Mouse (Mus musculus) limb, embryonic 10.5 days (tissue): ENCODE measurements around the gene B3galt6. TPM values are rescaled to one million over a fixed set of nuclear protein-coding genes. Genes with fewer than 3 reads are reported as not detected.

ENCODE experiments used
- polyA plus RNA-seq: library from polyadenylated mRNA; unstranded; fragments of >200 nt; fragmentation: Nextera tagmentation; extraction: Ambion mirVana; gene quantifications from 2 replicates; pipeline ENCODE4 v1.2.1, GENCODE M21; 2016

Gene B3galt6
- polyA plus RNA-seq, 1 experiment from 2014 or later, result 14.8 TPM

Other genes starting within 250 kb of the B3galt6 start
- 138 and 161 TPM in 2 replicates for gene Atad3a, start 231.6 kb downstream of the B3galt6 start, polyA plus RNA-seq
- 4.7 and 6.6 TPM in 2 replicates for gene Vwa1, start 218.0 kb downstream of the B3galt6 start, polyA plus RNA-seq
- 0.30 and 0.33 TPM in 2 replicates for gene Tmem88b, start 206.8 kb downstream of the B3galt6 start, polyA plus RNA-seq
- 0.18 TPM in 1 of 2 replicates, not detected in the other for gene Ankrd65, start 202.2 kb downstream of the B3galt6 start, polyA plus RNA-seq
- 246 and 297 TPM in 2 replicates for gene Mrpl20, start 189.8 kb downstream of the B3galt6 start, polyA plus RNA-seq
- gene Ccnl2, start 180.2 kb downstream of the B3galt6 start, polyA plus RNA-seq, result 174 and 196 TPM in 2 replicates
- gene Aurkaip1, start 161.4 kb downstream of the B3galt6 start, polyA plus RNA-seq, result 186 and 204 TPM in 2 replicates
- 39.2 and 48.9 TPM in 2 replicates for gene Mxra8, start 153.0 kb downstream of the B3galt6 start, polyA plus RNA-seq
- 3.8 and 4.7 TPM in 2 replicates for gene Dvl1, start 145.2 kb downstream of the B3galt6 start, polyA plus RNA-seq
- gene Tas1r3, start 129.3 kb downstream of the B3galt6 start, polyA plus RNA-seq, result 0.24 and 0.31 TPM in 2 replicates
- 18.9 and 19.0 TPM in 2 replicates for gene Cptp, start 123.2 kb downstream of the B3galt6 start, polyA plus RNA-seq
- gene Ints11, start 123.1 kb downstream of the B3galt6 start, polyA plus RNA-seq, result 106 and 107 TPM in 2 replicates
- gene Pusl1, start 100.9 kb downstream of the B3galt6 start, polyA plus RNA-seq, result 52.4 and 55.5 TPM in 2 replicates
- 20.9 and 25.3 TPM in 2 replicates for gene Acap3, start 100.8 kb downstream of the B3galt6 start, polyA plus RNA-seq
- gene Ube2j2, start 48.8 kb downstream of the B3galt6 start, polyA plus RNA-seq, result 163 and 168 TPM in 2 replicates
- gene C1qtnf12, start 30.3 kb downstream of the B3galt6 start, polyA plus RNA-seq, result 23.4 and 24.5 TPM in 2 replicates
- 143 and 149 TPM in 2 replicates for gene Sdf4, start 223 bp upstream of the B3galt6 start, polyA plus RNA-seq
- 0.60 and 0.61 TPM in 2 replicates for gene Tnfrsf4, start 21.2 kb upstream of the B3galt6 start, polyA plus RNA-seq
- gene Tnfrsf18, start 33.5 kb upstream of the B3galt6 start, polyA plus RNA-seq, result 1.2 and 1.5 TPM in 2 replicates
- 0.54 and 0.67 TPM in 2 replicates for gene Ttll10, start 66.8 kb upstream of the B3galt6 start, polyA plus RNA-seq
- gene 9430015G10Rik, start 117.3 kb upstream of the B3galt6 start, polyA plus RNA-seq, result 76.0 and 78.5 TPM in 2 replicates
- gene Rnf223, start 137.9 kb upstream of the B3galt6 start, polyA plus RNA-seq, result 0.77 and 0.96 TPM in 2 replicates
- gene Agrn, start 204.8 kb upstream of the B3galt6 start, polyA plus RNA-seq, result 36.5 and 49.0 TPM in 2 replicates
- 0.20 and 0.45 TPM in 2 replicates for gene Isg15, start 208.2 kb upstream of the B3galt6 start, polyA plus RNA-seq
- 1.1 and 1.2 TPM in 2 replicates for gene AW011738, start 210.7 kb upstream of the B3galt6 start, polyA plus RNA-seq
- 0.18 and 0.29 TPM in 2 replicates for gene Perm1, start 223.2 kb upstream of the B3galt6 start, polyA plus RNA-seq
- 24.2 and 25.2 TPM in 2 replicates for gene Plekhn1, start 242.2 kb upstream of the B3galt6 start, polyA plus RNA-seq
- 103 and 141 TPM in 2 replicates for gene Noc2l, start 243.4 kb upstream of the B3galt6 start, polyA plus RNA-seq